Mouse (Mus musculus) liver, embryonic 12.5 days (tissue): ENCODE measurements around the gene Hcn2. TPM values are rescaled to one million over a fixed set of nuclear protein-coding genes. Genes with fewer than 3 reads are reported as not detected.

Source experiments
- ATAC-seq: fragments of 200-750 bp; cut with Nextera tagmentation; 2 replicates; pipeline ENCODE4 v1.8.0; 2017; ENCODE audit warnings: moderate number of reproducible peaks, mild to moderate bottlenecking, moderate library complexity
- H3K27ac ChIP-seq: fragments of 300-500 bp; sonication (generic); 2 replicates; pipeline ENCODE4 v1.5.1; 2016; ENCODE audit warnings: mild to moderate bottlenecking
- H3K27me3 ChIP-seq: fragments of 300-500 bp; sonication (generic); replicated peaks from 2 replicates; pipeline ENCODE4 v1.6.1; 2016; ENCODE audit warnings: mild to moderate bottlenecking, moderate library complexity
- H3K36me3 ChIP-seq: fragments of 300-500 bp; sonication (generic); 2 replicates; pipeline ENCODE4 v1.6.1; 2016; ENCODE audit warnings: mild to moderate bottlenecking, moderate library complexity
- H3K4me1 ChIP-seq: fragments of 300-500 bp; sonication (generic); 2 replicates; pipeline ENCODE4 v1.6.1; 2016
- H3K4me2 ChIP-seq: fragments of 300-500 bp; sonication (generic); 2 replicates; pipeline ENCODE4 v1.6.1; 2016; ENCODE audit warnings: mild to moderate bottlenecking, moderate library complexity
- H3K4me3 ChIP-seq: fragments of 300-500 bp; sonication (generic); 2 replicates; pipeline ENCODE4 v1.5.1; 2016; ENCODE audit warnings: mild to moderate bottlenecking, moderate library complexity
- H3K9ac ChIP-seq: fragments of 300-500 bp; sonication (generic); 2 replicates; pipeline ENCODE4 v1.6.1; 2016; ENCODE audit warnings: mild to moderate bottlenecking, moderate library complexity
- H3K9me3 ChIP-seq: fragments of 300-500 bp; sonication (generic); replicated peaks from 2 replicates; pipeline ENCODE4 v1.6.1; 2016; ENCODE audit warnings: mild to moderate bottlenecking, moderate library complexity
- WGBS: fragments of 180-500 bp; shearing (Covaris S2); methylation state at CpG from one replicate; pipeline ENCODE4 v1.1.7; 2016; ENCODE audit not compliant: insufficient replicate concordance; 5-methylcytosine and 5-hydroxymethylcytosine counted together
- polyA plus RNA-seq: library from polyadenylated mRNA; unstranded; fragments of >200 nt; fragmentation: Nextera tagmentation; extraction: Ambion mirVana; gene quantifications from 2 replicates; pipeline ENCODE4 v1.2.1, GENCODE M21; 2016

Hcn2 gene
- polyA plus RNA-seq, 1 experiment from 2014 or later = 0.11 TPM

DNA sequence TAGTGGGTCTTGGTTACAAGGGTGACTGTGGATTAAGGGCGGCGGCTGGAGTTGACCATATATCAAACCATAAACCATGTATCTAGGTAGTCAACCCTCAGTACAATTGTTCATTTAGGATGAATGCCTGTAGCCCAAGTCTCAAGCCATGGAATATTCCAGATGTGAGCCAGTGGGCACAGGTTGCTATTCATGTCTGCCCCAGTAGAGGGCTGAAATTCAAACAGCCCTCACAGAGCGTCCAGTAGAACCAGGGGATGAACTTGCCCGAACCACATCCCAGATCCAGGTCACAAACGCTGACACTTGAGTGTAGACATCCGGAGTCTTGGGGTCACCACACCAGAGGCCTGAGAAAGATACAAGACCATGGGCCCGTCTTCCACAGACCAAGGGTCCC, 66.6 kb downstream of the Hcn2 start:
- no peak overlapping the region for H3K9ac ChIP-seq
- H3K9me3 ChIP-seq = no peaks in the 10 kb centered on the region
- peaks cover 26% of the 10 kb centered on the region for H3K4me1 ChIP-seq
- no peaks in the 10 kb centered on the region for H3K36me3 ChIP-seq
- peaks cover 66% of the 10 kb centered on the region for H3K27me3 ChIP-seq
- no peak overlapping the region for H3K4me2 ChIP-seq
- WGBS = 49% methylated on average over 7 of the region's 7 CpGs
- no peak for ATAC-seq
- no peak overlapping the region for H3K4me3 ChIP-seq
- H3K27ac ChIP-seq = no peak overlapping the region

DNA sequence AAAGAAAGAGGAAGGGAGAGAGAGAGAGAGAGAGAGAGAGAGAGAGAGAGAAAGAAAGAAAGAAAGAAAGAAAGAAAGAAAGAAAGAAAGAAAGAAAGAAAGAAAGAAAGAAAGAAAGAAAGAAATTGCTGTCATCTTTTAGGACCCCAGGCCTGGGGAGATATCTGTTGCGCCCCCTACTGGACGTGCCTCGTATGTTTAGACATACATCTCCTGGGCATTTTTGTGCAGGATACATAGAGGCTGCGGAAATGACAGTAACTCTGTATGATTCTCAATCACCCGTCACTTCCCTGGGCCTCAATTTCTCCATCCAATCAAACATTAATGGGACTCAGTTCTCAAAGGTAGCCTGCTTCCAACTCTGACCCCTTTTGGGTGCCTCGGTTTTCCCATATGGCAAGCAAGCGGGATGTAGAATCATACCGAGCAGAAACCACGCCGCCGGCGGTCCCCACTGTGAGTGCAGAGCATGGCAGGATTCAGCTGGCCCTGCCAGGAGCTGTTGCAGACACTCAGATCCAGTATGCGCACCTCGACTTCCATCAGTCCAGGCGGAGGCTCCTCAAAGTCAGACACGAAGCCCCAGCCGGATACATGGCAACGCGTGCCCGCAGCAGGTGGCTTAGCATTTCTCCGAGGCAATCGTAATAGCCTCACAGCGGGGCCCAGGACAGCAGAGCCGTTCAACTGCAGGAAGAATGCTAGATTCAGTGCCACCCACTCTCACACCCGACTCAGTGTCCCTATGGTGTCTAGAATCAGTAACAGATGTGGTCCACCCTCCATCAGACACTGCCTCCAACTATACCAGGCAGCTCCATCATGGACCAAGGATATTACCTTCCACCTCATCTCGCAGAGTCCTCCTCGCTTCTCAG, 67.7 kb downstream of the Hcn2 start:
- WGBS = 39% methylated on average over 27 of the region's 27 CpGs
- Histone ChIP-seq H3K4me1 (peaks cover 33% of the 10 kb centered on the region), H3K27me3 (peaks cover 61% of the 10 kb centered on the region), H3K27ac (no peak overlapping the region), H3K9me3 (no peaks in the 10 kb centered on the region), H3K9ac (no peak overlapping the region), H3K36me3 (no peaks in the 10 kb centered on the region), H3K4me3 (no peak overlapping the region), H3K4me2 (no peak overlapping the region)
- no peak for ATAC-seq

Other genes starting within 250 kb of the Hcn2 start
- gene Vmn2r83, start 247.9 kb upstream of the Hcn2 start, polyA plus RNA-seq = not detected in 2 replicates
- 18.0 and 19.9 TPM in 2 replicates for gene Plpp2, start 182.8 kb upstream of the Hcn2 start, polyA plus RNA-seq
- gene Mier2, start 161.4 kb upstream of the Hcn2 start, polyA plus RNA-seq = 20.1 and 20.5 TPM in 2 replicates
- not detected in 2 replicates for gene Theg, start 129.3 kb upstream of the Hcn2 start, polyA plus RNA-seq
- not detected in 2 replicates for gene C2cd4c, start 102.6 kb upstream of the Hcn2 start, polyA plus RNA-seq
- gene Shc2, start 78.7 kb upstream of the Hcn2 start, polyA plus RNA-seq = 1.2 TPM in 2 replicates
- gene Odf3l2, start 70.9 kb upstream of the Hcn2 start, polyA plus RNA-seq = not detected in 2 replicates
- gene Madcam1, start 52.1 kb upstream of the Hcn2 start, polyA plus RNA-seq = 0.32 and 0.54 TPM in 2 replicates
- gene Tpgs1, start 47.3 kb upstream of the Hcn2 start, polyA plus RNA-seq = 30.4 and 34.2 TPM in 2 replicates
- 188 and 196 TPM in 2 replicates for gene Cdc34, start 34.4 kb upstream of the Hcn2 start, polyA plus RNA-seq
- gene Gzmm, start 27.6 kb upstream of the Hcn2 start, polyA plus RNA-seq = 0.26 and 0.41 TPM in 2 replicates
- 1,008 and 1,045 TPM in 2 replicates for gene Bsg, start 12.1 kb upstream of the Hcn2 start, polyA plus RNA-seq
- 28.3 and 30.1 TPM in 2 replicates for gene Polrmt, start 29.9 kb downstream of the Hcn2 start, polyA plus RNA-seq
- 0.11 and 0.13 TPM in 2 replicates for gene Fgf22, start 38.4 kb downstream of the Hcn2 start, polyA plus RNA-seq
- gene Rnf126, start 50.3 kb downstream of the Hcn2 start, polyA plus RNA-seq = 79.6 and 80.4 TPM in 2 replicates
- gene Fstl3, start 60.6 kb downstream of the Hcn2 start, polyA plus RNA-seq = 0.80 and 0.98 TPM in 2 replicates
- gene Prss57, start 74.3 kb downstream of the Hcn2 start, polyA plus RNA-seq = 1.4 and 2.2 TPM in 2 replicates
- gene Palm, start 76.9 kb downstream of the Hcn2 start, polyA plus RNA-seq = 12.4 and 13.2 TPM in 2 replicates
- 0.49 and 0.54 TPM in 2 replicates for gene Misp, start 104.4 kb downstream of the Hcn2 start, polyA plus RNA-seq
- 207 and 211 TPM in 2 replicates for gene Ptbp1, start 137.8 kb downstream of the Hcn2 start, polyA plus RNA-seq
- gene Prtn3, start 157.8 kb downstream of the Hcn2 start, polyA plus RNA-seq = 38.4 and 38.6 TPM in 2 replicates
- gene Plppr3, start 158.0 kb downstream of the Hcn2 start, polyA plus RNA-seq = 8.2 and 10.0 TPM in 2 replicates
- gene Elane, start 169.6 kb downstream of the Hcn2 start, polyA plus RNA-seq = 12.1 and 15.4 TPM in 2 replicates
- gene Cfd, start 174.2 kb downstream of the Hcn2 start, polyA plus RNA-seq = not detected in 2 replicates
- gene Med16, start 192.3 kb downstream of the Hcn2 start, polyA plus RNA-seq = 26.6 and 27.4 TPM in 2 replicates
- 0.98 and 11.0 TPM in 2 replicates for gene Gm26602, start 194.2 kb downstream of the Hcn2 start, polyA plus RNA-seq
- gene Kiss1r, start 200.3 kb downstream of the Hcn2 start, polyA plus RNA-seq = 0.35 and 0.43 TPM in 2 replicates
- gene R3hdm4, start 204.6 kb downstream of the Hcn2 start, polyA plus RNA-seq = 67.5 and 74.1 TPM in 2 replicates
- gene Arid3a, start 210.4 kb downstream of the Hcn2 start, polyA plus RNA-seq = 5.6 and 6.4 TPM in 2 replicates
- gene Wdr18, start 243.5 kb downstream of the Hcn2 start, polyA plus RNA-seq = 99.9 and 114 TPM in 2 replicates